Mouse (Mus musculus): ENCODE measurements around the gene Gas7.

DNA sequence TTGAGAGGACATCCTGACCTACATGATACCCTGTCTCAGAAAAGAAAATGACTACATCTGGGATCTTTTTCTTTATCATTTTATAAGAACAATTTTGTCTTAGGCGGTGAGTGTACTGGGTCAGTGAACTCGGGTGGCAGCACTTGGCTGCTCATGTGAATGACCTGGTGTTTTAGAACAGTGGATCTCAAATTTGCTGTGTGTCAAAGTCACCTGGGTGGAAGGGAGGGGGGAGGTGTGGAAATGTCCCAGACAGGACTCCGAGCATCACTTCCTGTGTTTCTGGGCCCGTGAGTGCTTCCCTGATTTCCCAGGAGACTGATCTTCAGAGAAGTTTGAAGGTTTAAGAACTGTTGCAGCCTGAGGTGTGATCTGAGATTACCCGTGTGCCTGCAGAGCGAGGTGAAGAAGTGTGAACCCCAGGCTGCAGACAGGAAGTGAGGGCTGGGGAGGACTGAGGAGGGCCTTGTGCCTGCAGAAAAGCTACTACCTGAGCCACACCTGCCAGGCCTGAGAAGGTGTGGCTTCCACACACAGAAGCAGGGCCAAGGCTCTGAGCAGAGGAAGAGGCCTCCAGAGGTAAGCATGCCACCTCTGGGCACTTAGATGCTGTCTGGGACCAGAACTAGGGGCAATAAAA lies 76.8 kb downstream of the Gas7 start:
- no peak for TF ChIP-seq CTCF (conservative IDR thresholded peaks at IDR 0.05; ENCODE audit: insufficient read depth, insufficient read length, low read depth, low read length)
- TF ChIP-seq POLR2A (IDR thresholded peaks at IDR 0.05; ENCODE audit: low read depth, low read length) = no peak
